Mouse (Mus musculus) embryonic fibroblast, embryonic 13.5 days (primary cell): Measurements from ENCODE around the gene Cers1. TPM values are rescaled to one million over a fixed set of nuclear protein-coding genes. Genes with fewer than 3 reads are reported as not detected.
A peak's percentile ranks its signal among the peaks of the same experiment; 100 is the strongest.

Source experiments
- H3K27ac ChIP-seq: 2 replicates; pipeline ENCODE4 v1.5.1; 2012; ENCODE audit warnings: low read length, control low read depth, inconsistent platforms; ENCODE audit not compliant: insufficient read depth
- H3K4me1 ChIP-seq: 2 replicates; pipeline ENCODE4 v1.6.1; 2011; ENCODE audit warnings: low read length; ENCODE audit not compliant: control insufficient read depth, insufficient read depth
- H3K4me3 ChIP-seq: 2 replicates; pipeline ENCODE4 v1.5.1; 2011; ENCODE audit warnings: mild to moderate bottlenecking, control low read depth, low read length; ENCODE audit not compliant: insufficient read depth
- CTCF ChIP-seq: IDR thresholded peaks from 2 replicates; pipeline ENCODE4 v1.5.1; 2011; ENCODE audit warnings: mild to moderate bottlenecking, control low read depth, low read length, moderate library complexity, borderline replicate concordance; ENCODE audit not compliant: insufficient read depth
- POLR2A ChIP-seq: IDR thresholded peaks from 2 replicates; pipeline ENCODE4 v1.6.1; 2011; ENCODE audit warnings: low read depth, mild to moderate bottlenecking, control low read depth, low read length, moderate library complexity
- polyA plus RNA-seq: library from polyadenylated mRNA; stranded (reverse); fragments of >200 nt; gene quantifications from 2 replicates; pipeline ENCODE4 v1.2.4, GENCODE M21; 2011; ENCODE audit warnings: low read depth; ENCODE audit not compliant: missing spikeins, insufficient read length

The Cers1 gene
- polyA plus RNA-seq, 1 experiment: 3.2 TPM

- Histone ChIP-seq H3K4me1 (no peaks in the 10 kb centered on the region), H3K4me3 (peak within 1 kb of the TSS; percentile 70), H3K27ac (peak within 1 kb of the TSS; percentile 29)
- peak; percentile 77 for TF ChIP-seq POLR2A
- peak; percentile 44; the same call in 1 of the 2 replicates for TF ChIP-seq CTCF
Measured at GRCm38 (mm10) chr8:70282603-70283135, 32.9 kb upstream of the Cers1 start, which contains the start of gene Homer3. Gene Homer3, plus strand, starts transcription at chr8:70282827.

- H3K4me3 ChIP-seq: peak overlapping the region; percentile 70
- TF ChIP-seq CTCF (no peak), POLR2A (peak; percentile 7; the same call in 1 of the 2 replicates)
- no peaks in the 10 kb centered on the region for H3K4me1 ChIP-seq
- peak overlapping the region; percentile 29 for H3K27ac ChIP-seq
Measured at GRCm38 (mm10) chr8:70283136-70284077, 32.2 kb upstream of the Cers1 start.

GRCm38 (mm10) chr8:70284421-70284820, 31.2 kb upstream of the Cers1 start:
- Histone ChIP-seq H3K27ac (no peak overlapping the region), H3K4me3 (peak overlapping the region; percentile 7; the same call in 1 of the 2 replicates), H3K4me1 (no peaks in the 10 kb centered on the region)
- TF ChIP-seq CTCF (no peak), POLR2A (no peak)

GRCm38 (mm10) chr8:70285304-70285703, 30.3 kb upstream of the Cers1 start:
- Histone ChIP-seq H3K27ac (no peak overlapping the region), H3K4me1 (no peaks in the 10 kb centered on the region), H3K4me3 (no peak overlapping the region)
- TF ChIP-seq CTCF: no peak
- no peak for TF ChIP-seq POLR2A

GRCm38 (mm10) chr8:70286737-70287136, 28.8 kb upstream of the Cers1 start:
- TF ChIP-seq POLR2A (no peak), CTCF (peak; percentile 47; the same call in 1 of the 2 replicates)
- Histone ChIP-seq H3K4me3 (no peak overlapping the region), H3K27ac (no peak overlapping the region), H3K4me1 (no peaks in the 10 kb centered on the region)

GRCm38 (mm10) chr8:70293988-70294405, 21.6 kb upstream of the Cers1 start:
- Histone ChIP-seq H3K4me3 (no peak overlapping the region), H3K27ac (no peak overlapping the region), H3K4me1 (no peaks in the 10 kb centered on the region)
- TF ChIP-seq POLR2A (peak; percentile 27; the same call in 1 of the 2 replicates), CTCF (no peak)

GRCm38 (mm10) chr8:70300881-70301280, 14.7 kb upstream of the Cers1 start:
- no peak for TF ChIP-seq CTCF
- TF ChIP-seq POLR2A: no peak
- H3K4me3 ChIP-seq: no peak overlapping the region
- H3K27ac ChIP-seq: no peak overlapping the region
- H3K4me1 ChIP-seq: peaks cover 4% of the 10 kb centered on the region; the same call in 1 of the 2 replicates

- peak within 1 kb of the TSS; percentile 78 for H3K27ac ChIP-seq
- H3K4me1 ChIP-seq: peaks cover 4% of the 10 kb centered on the region; the same call in 1 of the 2 replicates
- TF ChIP-seq POLR2A (peak; percentile 84), CTCF (no peak)
- peak within 1 kb of the TSS; percentile 96 for H3K4me3 ChIP-seq
Measured at GRCm38 (mm10) chr8:70302358-70302890, 13.2 kb upstream of the Cers1 start, which contains the start of the genes Ddx49 and Cope. Gene Ddx49, minus strand, starts transcription at chr8:70302489. Gene Cope, plus strand, starts transcription at chr8:70302518.

- peak overlapping the region; percentile 96 for H3K4me3 ChIP-seq
- TF ChIP-seq POLR2A (no peak), CTCF (no peak)
- peak overlapping the region; percentile 78 for H3K27ac ChIP-seq
- peaks cover 4% of the 10 kb centered on the region; the same call in 1 of the 2 replicates for H3K4me1 ChIP-seq
Measured at GRCm38 (mm10) chr8:70302901-70303300, 12.7 kb upstream of the Cers1 start.
